Mouse (Mus musculus) ES-CJ7 (cell line): ENCODE measurements around the gene Btbd18.

Source experiments
- DNase-seq: peaks from one replicate; pipeline ENCODE4 v3.0.0; 2011; ENCODE audit warnings: low read depth, low spot score

Gene Btbd18

DNA sequence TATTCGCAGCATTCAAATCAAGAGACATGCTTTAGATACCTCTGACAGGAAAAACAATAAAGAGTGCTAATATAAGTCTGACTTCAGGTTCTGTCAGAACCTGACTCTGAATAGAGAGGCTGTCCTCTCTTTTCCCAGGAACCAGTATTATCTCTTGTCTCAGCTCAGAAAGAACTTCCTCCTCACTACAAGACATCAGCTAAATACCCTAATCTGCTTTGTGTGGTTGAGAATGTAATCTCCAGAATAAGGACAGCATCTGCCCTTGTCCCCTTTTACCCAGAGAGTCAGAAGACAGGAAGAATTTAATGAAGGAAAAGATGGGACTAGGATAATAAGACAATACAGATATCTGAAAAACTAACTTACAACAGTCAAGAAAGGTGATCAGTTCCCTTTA, 44.6 kb downstream of the Btbd18 start:
- DNase-seq: no peak

DNA sequence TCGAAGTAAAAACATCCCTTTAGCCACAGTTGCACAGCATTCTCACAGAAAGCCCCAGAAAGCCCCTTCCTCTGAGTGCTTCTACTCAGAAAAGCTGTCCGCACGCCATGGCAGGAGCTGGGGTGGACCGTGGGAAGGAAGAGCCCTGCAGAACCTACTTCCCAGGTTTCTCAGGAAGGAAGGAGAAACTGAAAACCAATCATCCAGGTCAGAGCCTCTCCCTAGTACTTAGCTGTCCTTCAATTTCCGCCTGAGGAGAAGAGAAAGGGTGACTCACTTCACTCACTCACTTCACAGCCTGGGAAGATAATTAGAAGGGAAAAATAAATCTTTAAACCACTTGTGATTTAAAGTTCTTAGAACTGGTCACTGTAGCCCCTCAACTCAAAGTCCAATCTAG, 45.5 kb downstream of the Btbd18 start:
- no peak for DNase-seq

DNA sequence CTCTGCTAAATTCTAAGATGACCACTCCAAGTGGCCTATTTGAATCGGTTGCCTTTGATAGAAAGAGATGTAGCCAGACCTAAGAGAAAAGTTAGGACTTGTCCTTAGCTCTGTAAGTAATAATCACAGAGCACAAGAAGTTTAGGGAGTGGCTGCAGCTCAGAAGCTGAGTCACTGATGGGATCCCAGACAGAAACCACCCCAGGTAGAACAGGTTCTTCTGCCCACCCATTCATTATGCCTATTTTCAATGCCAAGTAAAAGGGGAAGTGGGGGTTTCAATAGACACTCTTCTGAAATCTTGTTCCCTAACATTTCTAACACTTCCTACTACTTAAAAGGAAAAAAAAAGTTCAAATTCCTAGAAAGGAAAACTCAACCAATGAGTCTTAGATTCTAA, 46.4 kb downstream of the Btbd18 start:
- DNase-seq: no peak

DNA sequence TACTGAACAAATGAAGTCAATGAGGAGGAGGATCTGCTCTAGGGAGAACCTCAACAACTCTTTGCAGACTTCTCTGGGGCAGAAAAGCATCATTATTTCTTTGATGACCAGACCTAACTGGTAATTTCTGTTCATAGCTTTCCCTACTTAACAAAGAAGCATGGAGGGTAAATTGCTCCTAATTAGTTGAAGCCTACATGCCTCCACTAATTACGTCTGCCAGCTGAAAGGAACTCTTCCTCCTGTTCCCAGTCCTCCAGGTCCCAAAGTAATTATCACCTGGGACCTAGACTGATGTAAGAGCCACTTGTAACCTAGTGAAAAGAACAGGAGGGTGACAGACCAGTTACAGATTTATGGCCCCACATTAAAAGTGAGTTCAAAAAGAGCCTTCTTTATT, 48.6 kb downstream of the Btbd18 start:
- DNase-seq: no peak

DNA sequence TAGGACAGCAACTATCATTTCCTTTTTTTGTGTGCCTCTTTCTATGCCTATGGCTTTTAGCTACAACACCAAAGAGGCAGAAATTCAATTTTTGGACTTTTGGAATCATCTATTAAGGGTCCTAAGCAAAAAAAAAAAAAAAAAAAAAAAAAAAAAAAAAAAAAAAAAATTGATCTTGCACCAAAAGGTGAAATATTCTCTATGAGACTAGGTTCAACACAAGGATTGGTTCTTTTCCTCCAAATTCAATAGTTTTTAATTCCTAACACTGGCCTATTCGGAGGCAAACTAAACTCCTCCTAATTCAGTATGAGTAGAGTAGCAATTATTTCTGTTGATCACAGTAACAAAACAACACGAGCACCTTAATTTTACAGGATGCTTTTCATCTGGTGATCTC, 53.0 kb downstream of the Btbd18 start:
- no peak for DNase-seq

DNA sequence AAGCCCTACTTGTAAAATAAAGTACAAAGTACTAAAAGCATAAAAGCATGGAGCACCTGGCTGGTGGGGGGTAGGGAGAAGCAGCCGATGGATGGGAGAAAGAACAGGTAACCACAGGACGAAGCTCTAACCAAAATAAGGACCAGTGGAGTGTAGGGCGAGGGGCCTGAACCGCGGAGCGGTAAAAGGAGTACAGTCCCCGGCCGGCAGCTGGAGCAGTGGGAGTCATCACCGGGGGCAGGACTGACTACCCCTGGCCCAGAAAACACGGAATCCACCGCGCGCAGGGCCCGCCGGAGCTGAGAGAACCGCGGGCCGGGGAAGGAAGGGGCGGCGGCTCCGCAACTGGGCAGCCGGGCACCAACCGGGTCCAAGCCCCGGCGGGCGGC, 55.5 kb downstream of the Btbd18 start:
- DNase-seq: peak; percentile 14

DNA sequence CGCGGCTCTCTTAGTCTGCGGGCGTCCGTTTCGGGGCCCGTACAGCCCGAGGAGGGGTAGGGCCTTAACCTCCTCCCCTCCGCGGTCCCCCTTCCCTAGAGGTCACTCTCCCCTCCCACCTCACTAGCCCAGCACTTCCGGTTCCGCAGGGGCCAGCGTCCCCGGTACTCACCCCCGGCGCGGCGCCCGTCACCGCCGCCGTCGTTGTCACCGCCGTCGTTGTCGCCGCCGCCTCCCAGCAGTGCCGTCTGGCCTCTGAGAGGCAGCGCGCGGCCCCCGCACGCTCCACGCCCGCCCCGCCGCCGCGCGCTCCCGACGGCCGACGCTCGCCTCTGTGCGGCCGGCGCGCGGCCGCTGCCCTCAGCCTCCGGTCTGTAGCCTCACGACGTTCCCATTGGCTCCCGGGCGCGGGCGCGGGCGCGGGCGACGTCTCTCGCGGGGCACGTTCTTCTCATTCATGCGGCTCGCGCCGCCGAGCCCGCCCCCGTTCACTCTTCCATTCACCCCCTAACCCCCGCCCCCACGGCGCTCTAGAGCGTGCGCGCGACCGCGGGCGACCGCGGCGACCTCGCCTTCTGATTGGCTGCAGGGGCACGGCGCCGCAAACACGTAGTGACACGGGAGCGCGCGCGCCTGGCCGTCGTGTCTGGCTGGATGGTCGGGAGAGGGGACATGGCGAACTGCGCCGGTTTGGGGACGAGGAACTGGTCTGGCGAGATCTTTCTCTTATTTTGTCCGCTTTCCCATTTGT, 56.1 kb downstream of the Btbd18 start, which contains the start of gene Zdhhc5:
Gene Zdhhc5 (minus strand): TSS at position 370 of the 751 bp plus-strand sequence.
- DNase-seq: peak; percentile 98

DNA sequence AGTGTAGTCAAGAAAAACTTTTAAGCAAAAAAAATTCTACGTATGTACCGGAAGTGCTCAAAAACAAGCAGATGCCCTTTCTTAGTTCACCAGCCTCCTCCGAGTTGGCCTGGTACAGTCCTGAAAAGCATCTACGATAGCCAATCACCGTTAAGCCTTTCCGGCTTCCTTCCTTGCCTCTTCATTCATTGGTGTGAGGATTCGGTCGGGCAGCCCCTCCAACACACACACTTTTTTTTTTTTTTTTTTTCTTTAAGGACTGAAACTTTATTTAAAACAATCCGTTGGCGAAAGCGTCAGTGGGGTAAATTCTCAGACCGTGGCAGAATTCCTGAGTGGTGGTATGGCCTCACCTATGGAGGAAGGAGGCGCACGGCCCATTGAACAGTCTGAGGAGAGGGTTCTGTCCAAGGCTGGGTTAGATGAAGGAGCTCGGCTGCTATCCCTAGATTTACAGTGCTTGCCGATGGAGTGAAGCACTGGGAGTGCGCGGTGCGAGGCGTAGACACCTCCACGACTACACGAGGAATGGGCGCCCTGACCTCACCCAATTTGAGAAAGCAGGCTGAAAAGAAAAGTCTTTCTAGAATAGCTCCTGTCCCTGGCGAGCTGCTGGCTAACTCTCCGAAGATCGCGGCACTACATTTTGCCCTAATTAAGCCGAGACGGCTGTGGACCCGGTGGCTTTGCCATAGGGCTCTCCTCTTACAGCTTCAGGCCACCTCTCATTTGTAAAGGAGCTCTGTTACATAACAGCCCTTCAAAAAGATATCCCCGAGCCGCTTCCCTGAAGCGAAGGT, 56.9 kb downstream of the Btbd18 start:
- peak; percentile 98 for DNase-seq

DNA sequence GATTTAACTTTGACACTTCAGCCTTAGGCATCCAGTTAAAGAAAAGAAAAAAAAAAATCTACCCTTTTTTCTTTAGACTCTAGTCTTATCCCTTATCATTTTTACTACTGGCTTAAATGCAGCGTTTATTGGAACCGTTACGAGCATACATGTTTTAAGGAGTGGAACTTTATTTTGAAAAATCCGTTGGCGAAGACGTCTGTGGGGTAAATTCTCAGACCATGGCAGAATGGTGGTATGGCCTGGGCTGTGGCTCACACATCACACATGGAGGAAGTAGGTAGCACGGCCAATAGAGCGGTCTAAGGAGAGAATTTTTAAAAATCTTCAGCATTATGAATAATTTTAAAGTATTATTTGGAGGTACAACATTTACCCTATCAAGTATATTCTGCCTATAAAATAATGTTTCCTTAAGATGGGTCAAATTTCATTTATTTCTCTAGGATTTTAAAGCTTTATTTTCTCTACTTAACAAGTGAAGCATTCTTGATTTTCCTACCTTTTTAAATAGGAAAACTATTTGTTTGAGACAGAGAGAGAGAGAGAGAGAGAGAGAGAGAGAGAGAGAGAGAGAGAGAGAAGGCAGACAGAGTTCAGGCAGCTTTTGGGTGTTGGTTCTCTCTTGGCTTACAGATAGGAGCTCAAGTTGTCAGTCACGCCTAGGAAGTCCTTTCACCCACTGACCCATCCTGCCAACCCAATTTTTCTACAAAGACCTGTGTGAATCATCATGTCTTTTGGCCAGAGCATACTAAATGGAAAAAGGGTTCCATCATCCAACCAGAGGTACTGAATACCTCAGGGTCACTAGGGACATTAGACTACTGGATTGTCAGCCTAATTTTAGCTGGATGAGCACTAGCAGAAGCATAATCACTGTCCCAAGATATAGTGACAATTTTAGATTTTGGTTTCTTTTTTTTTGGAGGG, 57.8 kb downstream of the Btbd18 start:
- no peak for DNase-seq

DNA sequence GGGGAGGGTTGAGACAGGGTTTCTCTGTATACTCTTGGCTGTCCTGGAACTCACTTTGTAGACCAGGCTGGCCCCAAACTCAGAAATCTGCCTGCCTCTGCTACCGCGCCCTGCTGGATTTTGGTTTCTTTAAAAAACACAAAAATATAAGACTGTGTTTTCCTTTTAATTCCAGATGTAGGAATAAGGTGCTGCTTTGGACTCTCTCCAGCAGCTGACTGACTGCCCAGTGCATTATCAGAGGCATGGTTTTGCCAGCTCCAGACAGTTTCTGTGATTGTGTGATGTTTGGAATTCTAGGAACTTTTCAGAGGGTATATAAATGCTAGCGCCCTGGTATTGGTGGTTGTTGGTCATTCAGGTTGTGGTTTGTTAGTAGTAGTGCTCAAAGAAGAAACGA, 58.5 kb downstream of the Btbd18 start:
- no peak for DNase-seq
